Mouse (Mus musculus) CH12.LX (cell line): Measurements from ENCODE around the gene Clic5. TPM values are rescaled to one million over a fixed set of nuclear protein-coding genes. Genes with fewer than 3 reads are reported as not detected.

Experiments used
- DNase-seq: peaks from one replicate; pipeline ENCODE4 v3.0.0-alpha.2; 2013; ENCODE audit errors: extremely low read depth
- H3K27ac ChIP-seq: 2 replicates; pipeline ENCODE4 v1.5.1; 2012; ENCODE audit warnings: low read depth, mild to moderate bottlenecking, control low read depth, moderate library complexity; ENCODE audit not compliant: insufficient read depth
- H3K27me3 ChIP-seq: replicated peaks from 2 replicates; pipeline ENCODE3; 2012; ENCODE audit warnings: inconsistent platforms
- H3K36me3 ChIP-seq, 2 experiments: replicated peaks in 1 of 2; 2 replicates each; pipeline versions ENCODE3 to v1.6.1; 2012; ENCODE audit warnings: inconsistent platforms in 1 of 2, low read length in 1 of 2, mild to moderate bottlenecking in 1 of 2, mixed read lengths in 1 of 2, moderate library complexity in 1 of 2; ENCODE audit not compliant: control insufficient read depth in 1 of 2, insufficient read depth in 1 of 2
- H3K4me1 ChIP-seq, 2 experiments: 2 replicates each; pipeline ENCODE4 v1.6.1; 2012; ENCODE audit warnings: inconsistent platforms in 1 of 2, moderate library complexity in 1 of 2; ENCODE audit not compliant: insufficient read depth in 2 of 2, control insufficient read depth in 1 of 2
- H3K4me2 ChIP-seq: 2 replicates; pipeline ENCODE4 v1.6.1; 2012; ENCODE audit warnings: low read depth, mild to moderate bottlenecking, control low read depth; ENCODE audit not compliant: poor library complexity, insufficient read depth, severe bottlenecking
- H3K4me3 ChIP-seq, 3 experiments: fragments of 150-350 bp in 1 of 3; sonication (generic) in 1 of 3; replicated peaks in 1 of 3; 2 replicates each; pipeline versions ENCODE3 to v1.5.1; 2011 to 2012; ENCODE audit warnings: low read depth in 2 of 3, low read length in 2 of 3, mild to moderate bottlenecking in 2 of 3, moderate library complexity in 2 of 3, control low read depth in 1 of 3, improper control_type of control experiment in 1 of 3, inconsistent platforms in 1 of 3, mixed read lengths in 1 of 3; ENCODE audit not compliant: poor library complexity in 1 of 3
- H3K79me2 ChIP-seq: replicated peaks from 2 replicates; pipeline ENCODE4 v1.6.1; 2012; ENCODE audit warnings: mild to moderate bottlenecking, moderate library complexity; ENCODE audit not compliant: control insufficient read depth, poor library complexity, insufficient read depth, severe bottlenecking; ENCODE audit errors: extremely low read depth
- H3K9ac ChIP-seq: 2 replicates; pipeline ENCODE4 v1.6.1; 2012; ENCODE audit warnings: low read depth, mild to moderate bottlenecking, control low read depth, moderate library complexity; ENCODE audit not compliant: insufficient read depth
- H3K9me3 ChIP-seq: replicated peaks from 2 replicates; pipeline ENCODE3; 2012; ENCODE audit warnings: low read length, inconsistent platforms, mixed read lengths
- BHLHE40 ChIP-seq: IDR thresholded peaks from 2 replicates; pipeline ENCODE4 v1.6.1; 2011; ENCODE audit warnings: mild to moderate bottlenecking, low read depth, low read length, improper control_type of control experiment
- CHD1 ChIP-seq: IDR thresholded peaks from 2 replicates; pipeline ENCODE4 v1.6.1; 2012; ENCODE audit warnings: low read depth, low read length, improper control_type of control experiment, inconsistent platforms
- CHD2 ChIP-seq: IDR thresholded peaks from 2 replicates; pipeline ENCODE4 v1.6.1; 2011; ENCODE audit warnings: low read length, improper control_type of control experiment
- E2F4 ChIP-seq: IDR thresholded peaks from 2 replicates; pipeline ENCODE4 v1.6.1; 2011; ENCODE audit warnings: low read depth, low read length, improper control_type of control experiment; ENCODE audit not compliant: insufficient replicate concordance
- ELF1 ChIP-seq: IDR thresholded peaks from 2 replicates; pipeline ENCODE4 v1.6.1; 2014; ENCODE audit warnings: low read depth, mild to moderate bottlenecking, inconsistent platforms, low read length, improper control_type of control experiment
- HCFC1 ChIP-seq: IDR thresholded peaks from 2 replicates; pipeline ENCODE4 v1.6.1; 2012; ENCODE audit warnings: low read depth, mild to moderate bottlenecking, inconsistent platforms, low read length, improper control_type of control experiment
- IRF4 ChIP-seq: IDR thresholded peaks from 2 replicates; pipeline ENCODE4 v1.6.1; 2014; ENCODE audit warnings: low read depth, mild to moderate bottlenecking, inconsistent platforms, low read length, improper control_type of control experiment
- JUN ChIP-seq: IDR thresholded peaks from 2 replicates; pipeline ENCODE4 v1.6.1; 2011; ENCODE audit warnings: low read depth, mild to moderate bottlenecking, low read length, improper control_type of control experiment, moderate library complexity; ENCODE audit not compliant: insufficient read depth
- KAT2A ChIP-seq: IDR thresholded peaks from 2 replicates; pipeline ENCODE4 v1.6.1; 2012; ENCODE audit warnings: low read length, improper control_type of control experiment, inconsistent platforms; ENCODE audit not compliant: insufficient replicate concordance
- MAFK ChIP-seq: IDR thresholded peaks from 2 replicates; pipeline ENCODE4 v1.6.1; 2011; ENCODE audit warnings: low read length, improper control_type of control experiment; ENCODE audit not compliant: insufficient replicate concordance
- MEF2A ChIP-seq: IDR thresholded peaks from 2 replicates; pipeline ENCODE4 v1.6.1; 2014; ENCODE audit warnings: low read depth, mild to moderate bottlenecking, inconsistent platforms, low read length, improper control_type of control experiment, borderline replicate concordance
- MXI1 ChIP-seq: IDR thresholded peaks from 2 replicates; pipeline ENCODE4 v1.6.1; 2011; ENCODE audit warnings: mild to moderate bottlenecking, low read depth, low read length, improper control_type of control experiment
- NRF1 ChIP-seq: IDR thresholded peaks from 2 replicates; pipeline ENCODE4 v1.6.1; 2014; ENCODE audit warnings: low read depth, mild to moderate bottlenecking, inconsistent platforms, low read length, improper control_type of control experiment, moderate library complexity
- POLR2AphosphoS2 ChIP-seq: IDR thresholded peaks from 2 replicates; pipeline ENCODE4 v1.6.1; 2011; ENCODE audit warnings: low read depth, low read length, improper control_type of control experiment
- RAD21 ChIP-seq: IDR thresholded peaks from 2 replicates; pipeline ENCODE4 v1.6.1; 2011; ENCODE audit warnings: low read depth, mild to moderate bottlenecking, low read length, improper control_type of control experiment, moderate library complexity
- RCOR1 ChIP-seq: conservative IDR thresholded peaks from 2 replicates; pipeline ENCODE4 v1.6.1; 2012; ENCODE audit warnings: low read depth, mild to moderate bottlenecking, inconsistent platforms, low read length, improper control_type of control experiment
- TBP ChIP-seq: conservative IDR thresholded peaks from 2 replicates; pipeline ENCODE4 v1.6.1; 2011; ENCODE audit warnings: low read depth, low read length, improper control_type of control experiment
- UBTF ChIP-seq: IDR thresholded peaks from 2 replicates; pipeline ENCODE4 v1.6.1; 2012; ENCODE audit warnings: low read depth, mild to moderate bottlenecking, inconsistent platforms, low read length, improper control_type of control experiment, moderate library complexity
- ZMIZ1 ChIP-seq: IDR thresholded peaks from 2 replicates; pipeline ENCODE4 v1.6.1; 2012; ENCODE audit warnings: low read depth, mild to moderate bottlenecking, inconsistent platforms, low read length, improper control_type of control experiment
- ZNF384 ChIP-seq: IDR thresholded peaks from 2 replicates; pipeline ENCODE4 v1.6.1; 2012; ENCODE audit warnings: low read depth, low read length, improper control_type of control experiment, inconsistent platforms
- dilution Hi-C: fragments of 300-500 bp; cut with MboI; formaldehyde crosslinking; loops from 2 replicates; pipeline ENCODE4 v1.14.3; 2020; ENCODE audit warnings: low sequenced_read_pairs; ENCODE audit not compliant: extremely low pct_unique_long_range_greater_than_20kb, extremely low pct_ligation_motif_present
- in situ Hi-C: fragments of 300-500 bp; cut with MboI; formaldehyde crosslinking; loops from 3 replicates; pipeline ENCODE4 v1.14.3; 2019; ENCODE audit warnings: low sequenced_read_pairs, low pct_ligation_motif_present, low pct_unique_long_range_greater_than_20kb, mixed read lengths
- polyA plus RNA-seq: library from polyadenylated mRNA; unstranded; fragments of >175 nt; gene quantifications from 2 replicates; pipeline ENCODE4 v1.2.1, GENCODE M21; 2012; ENCODE audit warnings: low read depth; ENCODE audit not compliant: insufficient read length
- total RNA-seq, 2 experiments: library from RNA; depleted of rRNA; stranded (reverse); fragments of 300-350 nt in 1 of 2; fragments of >200 nt in 1 of 2; gene quantifications; 2 replicates each; pipeline ENCODE4 v1.2.3; 2012 to 2014

Gene Clic5
- total and polyA plus RNA-seq, 3 experiments = not detected

GRCm38 (mm10) chr17:44246153-44246700 is 57.8 kb downstream of the Clic5 start:
- no peak overlapping the region for H3K4me2 ChIP-seq
- H3K36me3 ChIP-seq = no peaks in the 10 kb centered on the region
- no peaks in the 10 kb centered on the region for H3K79me2 ChIP-seq
- H3K9ac ChIP-seq = no peak overlapping the region
- H3K4me1 ChIP-seq = no peaks in the 10 kb centered on the region
- no peak overlapping the region for H3K27ac ChIP-seq
- no peak overlapping the region for H3K4me3 ChIP-seq
- no peak for DNase-seq
- in situ Hi-C loops = no loop called here
- no peak for TF ChIP-seq POLR2AphosphoS2
- no peak for TF ChIP-seq MAFK
- TF ChIP-seq RAD21 = no peak
- TF ChIP-seq ZMIZ1 = no peak
- no peak for TF ChIP-seq MEF2A
- TF ChIP-seq UBTF = no peak
- TF ChIP-seq KAT2A = no peak
- no peak for TF ChIP-seq E2F4
- TF ChIP-seq ZNF384 = no peak
- no peak for TF ChIP-seq NRF1
- no peak for TF ChIP-seq CHD2
- no peak for TF ChIP-seq CHD1
- TF ChIP-seq IRF4 = no peak
- no peak for TF ChIP-seq JUN
- TF ChIP-seq RCOR1 = no peak
- TF ChIP-seq TBP = no peak
- TF ChIP-seq ELF1 = no peak
- no peak for TF ChIP-seq MXI1
- H3K9me3 ChIP-seq = peaks cover 7% of the 10 kb centered on the region
- dilution Hi-C loops = no loop called here
- H3K27me3 ChIP-seq = peaks cover 63% of the 10 kb centered on the region

DNA sequence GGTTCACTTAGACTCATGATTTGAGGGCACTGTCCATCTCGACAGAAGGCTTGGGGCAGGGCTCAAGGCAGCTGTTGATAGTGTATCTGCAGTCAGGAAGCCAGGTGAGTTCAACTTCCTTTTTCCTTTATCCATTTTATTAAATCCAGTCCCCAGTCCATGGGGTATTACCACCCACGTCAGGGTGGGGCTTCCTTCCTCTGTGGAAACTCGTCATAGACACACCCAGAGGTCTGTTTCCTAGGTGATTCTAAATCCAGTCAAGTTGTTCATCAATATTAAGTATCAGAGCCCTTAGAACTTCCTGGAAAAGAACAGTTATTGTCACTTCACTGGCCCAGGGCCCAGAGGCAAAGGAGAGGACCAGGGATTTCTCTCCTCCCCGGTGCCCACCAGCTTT is 61.2 kb downstream of the Clic5 start:
- Histone ChIP-seq H3K36me3 (no peaks in the 10 kb centered on the region), H3K27ac (no peak overlapping the region), H3K9me3 (peaks cover 11% of the 10 kb centered on the region), H3K4me2 (no peak overlapping the region), H3K4me1 (no peaks in the 10 kb centered on the region), H3K79me2 (no peaks in the 10 kb centered on the region), H3K4me3 (no peak overlapping the region), H3K27me3 (peaks cover 82% of the 10 kb centered on the region), H3K9ac (no peak overlapping the region)
- TF ChIP-seq POLR2AphosphoS2 (no peak), RCOR1 (no peak), ZNF384 (no peak), CHD1 (no peak), BHLHE40 (no peak), ZMIZ1 (no peak), HCFC1 (no peak)
- dilution Hi-C loops = no loop called here
- no peak for DNase-seq
- in situ Hi-C loops = no loop called here
